Mouse (Mus musculus) gonadal fat pad, adult 2 months (tissue): ENCODE measurements around the gene Krtap5-3. TPM values are rescaled to one million over a fixed set of nuclear protein-coding genes. Genes with fewer than 3 reads are reported as not detected.

Source experiments
- polyA plus RNA-seq: library from polyadenylated mRNA; depleted of rRNA; stranded (reverse); fragments of >200 nt; gene quantifications from 2 replicates; pipeline ENCODE4 v1.2.3, GENCODE M21; 2012; rRNA removed

Krtap5-3 gene
- polyA plus RNA-seq, 1 experiment: not detected

Other genes starting within 250 kb of the Krtap5-3 start
- gene Mob2, start 140.3 kb upstream of the Krtap5-3 start, polyA plus RNA-seq: 50.5 and 54.7 TPM in 2 replicates
- 10.9 and 13.2 TPM in 2 replicates for gene Dusp8, start 105.5 kb upstream of the Krtap5-3 start, polyA plus RNA-seq
- gene Gm45618, start 80.6 kb upstream of the Krtap5-3 start, polyA plus RNA-seq: not detected in 2 replicates
- gene Gm39115, start 65.3 kb upstream of the Krtap5-3 start, polyA plus RNA-seq: not detected in 2 replicates
- gene Gm45337, start 56.8 kb upstream of the Krtap5-3 start, polyA plus RNA-seq: not detected in 2 replicates
- not detected in 2 replicates for gene Gm29735, start 44.3 kb upstream of the Krtap5-3 start, polyA plus RNA-seq
- not detected in 2 replicates for gene Gm4553, start 35.6 kb upstream of the Krtap5-3 start, polyA plus RNA-seq
- not detected in 2 replicates for gene Krtap5-2, start 25.4 kb upstream of the Krtap5-3 start, polyA plus RNA-seq
- gene Gm10153, start 11.0 kb upstream of the Krtap5-3 start, polyA plus RNA-seq: not detected in 2 replicates
- gene Gm7579, start 10.5 kb downstream of the Krtap5-3 start, polyA plus RNA-seq: not detected in 2 replicates
- gene Krtap5-5, start 28.6 kb downstream of the Krtap5-3 start, polyA plus RNA-seq: not detected in 2 replicates
- not detected in 2 replicates for gene Gm40460, start 39.7 kb downstream of the Krtap5-3 start, polyA plus RNA-seq
- gene Gm2431, start 57.0 kb downstream of the Krtap5-3 start, polyA plus RNA-seq: not detected in 2 replicates
- gene Gm4559, start 73.0 kb downstream of the Krtap5-3 start, polyA plus RNA-seq: not detected in 2 replicates
- not detected in 2 replicates for gene Krtap5-1, start 95.8 kb downstream of the Krtap5-3 start, polyA plus RNA-seq
- not detected in 2 replicates for gene Krtap5-4, start 102.2 kb downstream of the Krtap5-3 start, polyA plus RNA-seq
- gene Ifitm10, start 172.4 kb downstream of the Krtap5-3 start, polyA plus RNA-seq: 4.5 and 5.4 TPM in 2 replicates
- 0.74 and 1.0 TPM in 2 replicates for gene Gm49369, start 181.3 kb downstream of the Krtap5-3 start, polyA plus RNA-seq
- 1,099 and 1,739 TPM in 2 replicates for gene Ctsd, start 186.7 kb downstream of the Krtap5-3 start, polyA plus RNA-seq
- 0.50 and 0.75 TPM in 2 replicates for gene Syt8, start 233.5 kb downstream of the Krtap5-3 start, polyA plus RNA-seq
- 2.0 and 7.1 TPM in 2 replicates for gene Tnni2, start 240.4 kb downstream of the Krtap5-3 start, polyA plus RNA-seq